Mouse (Mus musculus): ENCODE data around the gene Gm20854. TPM values are rescaled to one million over a fixed set of nuclear protein-coding genes. Genes with fewer than 3 reads are reported as not detected.
"Not testable (repeated sequence)": the region's sequence is repeated elsewhere in the genome, so short reads cannot be mapped to it uniquely, and the experiment has no call there.

Gene Gm20854
- not detected in 2 replicates for polyA plus RNA-seq (2015; fragmentation: Nextera tagmentation; extraction: Ambion mirVana)

DNA sequence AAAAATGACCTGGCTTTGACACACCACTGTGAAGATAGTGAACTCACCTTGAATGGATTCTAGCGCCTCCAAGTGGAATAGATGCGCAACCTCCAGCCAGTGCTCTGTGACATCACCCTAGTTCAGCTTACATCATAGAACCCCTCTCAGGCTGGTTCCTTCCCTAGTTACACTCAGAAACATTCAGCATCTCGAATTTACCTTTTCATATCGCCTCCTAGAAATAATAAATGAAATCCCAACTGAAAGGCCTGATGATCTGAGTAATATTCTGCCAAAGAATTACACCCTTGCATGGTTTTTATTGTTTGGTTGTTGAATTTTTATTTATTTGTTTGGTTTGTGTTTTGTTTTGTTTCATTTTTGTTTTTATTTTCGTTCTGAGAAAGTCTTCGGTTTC lies at the start of gene Gm20854:
Gene Gm20854 (minus strand): TSS at position 101 of the 400 bp plus-strand sequence.
- not testable (repeated sequence) for H3K9me3 ChIP-seq; H3K4me1 ChIP-seq; H3K27ac ChIP-seq; H3K9ac ChIP-seq; ATAC-seq (ENCODE audit: low FRiP score, low read depth); H3K27me3 ChIP-seq; H3K4me2 ChIP-seq (replicated peaks); H3K36me3 ChIP-seq; H3K4me3 ChIP-seq
- no CpG with 5 or more reads among the region's 6 CpGs for WGBS
